ENCODE assay signal across 9 mouse cellular contexts in genomic region chr16:30653806-30654205, GRCm38 (mm10). TPM values are rescaled to one million over a fixed set of nuclear protein-coding genes. Genes with fewer than 3 reads are reported as not detected.
DNase-seq lines count a peak whose midpoint lies in the region; ATAC-seq lines count a peak whose summit lies in the region.
"Had no signal": no experiment of that assay in that cellular context is flagged by ENCODE, and none has a peak within 500 bp of the region (broad histone marks: within the 10 kb centered on the region; RNA-seq: fewer than 3 reads in every experiment).

No protein-coding gene starts in this region.

- no peaks in the 10 kb centered on the region for H3K27me3 ChIP-seq in kidney, embryonic 16.5 days (ENCODE audit: insufficient read depth, low read length)
- H3K27me3 ChIP-seq: limb, embryonic 15.5 days had no signal

- H3K36me3 ChIP-seq in kidney, embryonic 16.5 days (ENCODE audit: insufficient read depth, low read length) = no peaks in the 10 kb centered on the region
- H3K36me3 ChIP-seq: limb, embryonic 15.5 days had no signal

- H3K4me1 ChIP-seq in kidney, embryonic 16.5 days (ENCODE audit: insufficient read depth, low read length) = no peaks in the 10 kb centered on the region

- no peak overlapping the region for H3K27ac ChIP-seq in kidney, embryonic 16.5 days (ENCODE audit: low read length)
- H3K27ac ChIP-seq: limb, embryonic 15.5 days had no signal

- H3K9me3 ChIP-seq in kidney, embryonic 16.5 days (ENCODE audit: low read length) = 0 out of 2 replicates have a peak, but pooled peaks cover 4% of the 10 kb centered on the region
- H3K9me3 ChIP-seq: limb, embryonic 15.5 days had no signal

- no peak overlapping the region for H3K4me2 ChIP-seq in kidney, embryonic 16.5 days (replicated peaks; ENCODE audit: low read depth, low read length)
- H3K4me2 ChIP-seq: limb, embryonic 15.5 days had no signal

- DNase-seq in kidney, adult 9 months = peak; percentile 24
- DNase-seq in adrenal gland, postnatal 25 days = peak; percentile 61
- peak; percentile 68 to 76 for DNase-seq in cerebellum, postnatal 36 days
- DNase-seq in kidney, postnatal 25 days = peak; percentile 51 to 70
- no peak for DNase-seq in yolk sac, embryonic 10.5 days (ENCODE audit: low spot score)

- ATAC-seq in kidney, embryonic 16.5 days (ENCODE audit: low FRiP score, low TSS enrichment) = no peak
- no peak for ATAC-seq in megakaryocyte, adult 5-6 weeks (ENCODE audit: poor library complexity, severe bottlenecking)
- no peak for ATAC-seq in megakaryocyte progenitor cell, adult 5-6 weeks (replicated peaks; ENCODE audit: poor library complexity)

- H3K4me3 ChIP-seq in kidney, embryonic 16.5 days (ENCODE audit: low read length) = no peak overlapping the region
- H3K4me3 ChIP-seq: limb, embryonic 15.5 days had no signal

- WGBS in kidney, embryonic 16.5 days = 87% methylated on average over 5 of the region's 5 CpGs

- H3K9ac ChIP-seq in kidney, embryonic 16.5 days (replicated peaks; ENCODE audit: low read length) = no peak overlapping the region
- H3K9ac ChIP-seq: limb, embryonic 15.5 days had no signal

RNA-seq across cellular contexts. Expression of gene Fam43a, which starts 54.3 kb away (rescaled TPM):
- polyA plus RNA-seq in kidney, embryonic 16.5 days (2015; fragmentation: Nextera tagmentation; extraction: Ambion mirVana) = 25.2 and 26.0 TPM in 2 replicates
- 20.4 and 30.0 TPM in 2 replicates for total RNA-seq in adrenal gland, postnatal 25 days (2021)
- 4.6 and 4.7 TPM in 2 replicates for total RNA-seq in megakaryocyte, adult 5-6 weeks (2015)
- total RNA-seq in megakaryocyte, adult 5-6 weeks (2017) = 7.9 and 9.3 TPM in 2 replicates
- total RNA-seq in megakaryocyte progenitor cell, adult 5-6 weeks (2015) = 5.5 and 6.5 TPM in 2 replicates
- 8.8 and 11.2 TPM in 2 replicates for total RNA-seq in megakaryocyte progenitor cell, adult 5-6 weeks (2017)
